Mouse (Mus musculus) heart, embryonic 10.5 days (tissue): ENCODE results near the gene Tmem181a. TPM values are rescaled to one million over a fixed set of nuclear protein-coding genes. Genes with fewer than 3 reads are reported as not detected.
"Not testable (repeated sequence)": the region's sequence is repeated elsewhere in the genome, so short reads cannot be mapped to it uniquely, and the experiment has no call there.

ENCODE experiments used
- DNase-seq: peaks from one replicate; pipeline ENCODE4 v3.0.0-alpha.2; 2017; ENCODE audit warnings: low spot score
- H3K27ac ChIP-seq: fragments of 300-500 bp; sonication (generic); 2 replicates; pipeline ENCODE4 v1.5.1; 2016; ENCODE audit warnings: mild to moderate bottlenecking
- H3K27me3 ChIP-seq: fragments of 300-500 bp; sonication (generic); 2 replicates; pipeline ENCODE4 v1.6.1; 2016; ENCODE audit warnings: mild to moderate bottlenecking; ENCODE audit not compliant: poor library complexity, insufficient read depth, severe bottlenecking
- H3K36me3 ChIP-seq: fragments of 300-500 bp; sonication (generic); 2 replicates; pipeline ENCODE4 v1.6.1; 2016; ENCODE audit warnings: mild to moderate bottlenecking, moderate library complexity
- H3K4me1 ChIP-seq: fragments of 300-500 bp; sonication (generic); 2 replicates; pipeline ENCODE4 v1.6.1; 2016; ENCODE audit warnings: mild to moderate bottlenecking
- H3K4me3 ChIP-seq: fragments of 300-500 bp; sonication (generic); 2 replicates; pipeline ENCODE4 v1.5.1; 2016; ENCODE audit warnings: mild to moderate bottlenecking, moderate library complexity
- H3K9me3 ChIP-seq: fragments of 300-500 bp; sonication (generic); 2 replicates; pipeline ENCODE4 v1.6.1; 2016; ENCODE audit warnings: mild to moderate bottlenecking, moderate library complexity
- WGBS: fragments of 180-500 bp; shearing (Covaris S2); methylation state at CpG from one replicate; pipeline ENCODE4 v1.1.7; 2016; 5-methylcytosine and 5-hydroxymethylcytosine counted together
- polyA plus RNA-seq: library from polyadenylated mRNA; unstranded; fragments of >200 nt; fragmentation: Nextera tagmentation; extraction: Ambion mirVana; gene quantifications from 2 replicates; pipeline ENCODE4 v1.2.1, GENCODE M21; 2016

The Tmem181a gene
- polyA plus RNA-seq, 1 experiment from 2014 or later, result 18.1 TPM

DNA sequence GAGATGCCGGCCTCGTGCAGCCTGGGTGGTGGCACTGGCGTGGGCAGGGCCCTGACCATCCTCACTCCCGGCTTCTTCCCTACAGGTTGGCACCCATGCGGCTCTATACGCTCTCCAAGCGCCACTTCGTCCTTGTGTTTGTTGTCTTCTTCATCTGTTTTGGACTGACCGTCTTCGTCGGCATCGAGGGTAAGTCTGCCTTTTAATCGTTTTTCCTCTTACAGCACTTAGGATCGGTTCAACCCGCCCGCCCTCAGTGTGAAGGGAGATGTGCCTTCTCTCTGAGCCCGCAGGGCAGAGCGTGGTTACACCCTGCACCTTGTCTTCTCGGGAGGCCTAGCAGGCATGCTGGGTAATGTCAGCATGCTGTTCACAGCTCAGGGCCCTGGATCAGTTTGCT lies 23.9 kb downstream of the Tmem181a start:
- 90% methylated on average over 16 of the region's 19 CpGs for WGBS
- H3K27ac ChIP-seq, H3K4me3 ChIP-seq, H3K9me3 ChIP-seq, H3K36me3 ChIP-seq, H3K4me1 ChIP-seq, H3K27me3 ChIP-seq: not testable (repeated sequence)
- peak; percentile 51 for DNase-seq

DNA sequence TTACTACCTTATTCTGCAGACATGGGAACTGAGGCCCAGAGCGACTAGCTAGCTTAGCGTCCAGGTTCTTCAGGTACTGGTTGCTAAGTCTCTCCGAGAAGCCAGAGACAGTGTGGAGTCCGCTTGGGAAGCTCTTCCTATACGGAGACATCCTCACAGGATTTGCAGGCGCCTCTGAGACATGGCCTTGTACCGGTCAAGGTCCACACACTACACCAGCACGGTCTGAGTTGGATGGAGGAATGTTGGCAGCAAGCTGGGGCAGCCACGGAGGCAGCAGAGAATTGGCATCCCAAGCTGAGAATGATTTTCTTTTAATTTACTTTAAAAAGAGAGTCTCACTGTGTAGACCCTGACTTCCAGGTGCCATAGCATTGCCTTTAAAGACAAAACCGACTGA lies 26.5 kb downstream of the Tmem181a start:
- H3K27me3 ChIP-seq, H3K4me1 ChIP-seq, DNase-seq, H3K36me3 ChIP-seq, H3K27ac ChIP-seq, H3K4me3 ChIP-seq, H3K9me3 ChIP-seq: not testable (repeated sequence)
- 95% methylated on average over 8 of the region's 10 CpGs for WGBS

DNA sequence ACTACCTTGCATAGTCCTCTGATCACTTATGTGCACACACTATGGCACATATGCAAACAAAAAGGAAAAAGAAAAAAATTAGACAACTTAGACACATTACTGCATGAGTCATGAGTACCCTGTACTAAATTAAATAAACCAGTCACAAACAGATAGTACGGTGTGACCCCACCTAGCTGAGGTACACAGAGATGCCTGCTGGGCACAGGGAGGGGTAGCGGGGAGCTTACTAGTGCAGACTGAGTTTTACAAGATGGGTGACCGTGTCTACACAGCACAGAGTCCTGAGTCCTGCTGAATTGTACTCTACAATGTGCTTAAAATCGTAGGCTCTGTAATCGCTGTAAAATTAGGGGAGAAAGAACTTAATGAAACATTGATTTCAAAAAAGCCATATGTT lies 29.5 kb downstream of the Tmem181a start:
- not testable (repeated sequence) for DNase-seq, H3K4me3 ChIP-seq

DNA sequence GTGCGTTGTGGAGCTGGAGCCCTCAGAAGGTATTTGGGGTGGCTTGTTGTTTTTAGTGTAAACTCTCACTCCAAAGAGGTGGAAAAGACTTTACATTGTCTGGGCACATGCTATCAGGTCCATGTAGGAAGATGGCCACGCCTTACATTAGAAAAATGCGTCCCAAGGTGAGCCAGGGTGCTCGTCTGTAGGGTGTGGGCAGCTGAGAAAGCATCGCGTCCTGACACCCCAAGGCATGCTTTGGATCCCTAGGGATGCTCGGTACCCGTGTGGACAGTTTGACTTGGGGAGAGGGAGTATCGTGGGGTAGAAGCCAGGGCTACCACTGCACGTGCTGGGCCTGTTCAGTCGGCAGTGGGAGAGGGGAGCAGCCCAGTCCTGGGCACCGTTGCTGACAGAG lies 32.4 kb downstream of the Tmem181a start:
- H3K36me3 ChIP-seq, H3K4me1 ChIP-seq, H3K4me3 ChIP-seq, DNase-seq, H3K27ac ChIP-seq, H3K27me3 ChIP-seq, H3K9me3 ChIP-seq: not testable (repeated sequence)
- 84% methylated on average over 12 of the region's 12 CpGs for WGBS

More for the DNA sequence above, 29.5 kb downstream of the Tmem181a start:
- H3K4me1 ChIP-seq, H3K36me3 ChIP-seq, H3K27ac ChIP-seq, H3K9me3 ChIP-seq, H3K27me3 ChIP-seq: not testable (repeated sequence)
- 94% methylated on average over 5 of the region's 5 CpGs for WGBS

DNA sequence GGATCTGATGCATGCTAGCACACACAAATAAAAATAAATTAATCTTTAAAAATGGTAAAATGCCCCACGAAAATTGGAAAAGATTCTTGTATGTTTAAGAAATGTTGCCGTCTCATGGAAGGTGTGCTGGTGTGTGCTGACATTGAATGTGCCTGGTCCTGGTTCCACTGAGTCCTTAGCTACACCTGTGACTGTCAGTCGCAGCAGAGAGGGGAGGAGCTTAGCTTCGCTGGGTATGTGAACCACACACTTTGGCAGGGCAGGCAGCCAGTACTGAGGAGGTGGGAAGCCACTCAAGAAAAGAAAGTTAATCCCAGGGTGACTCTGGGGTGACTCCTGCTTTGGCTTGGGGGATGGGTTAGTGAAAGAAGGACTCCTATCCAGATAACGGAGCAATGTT lies 37.2 kb downstream of the Tmem181a start:
- not testable (repeated sequence) for H3K4me3 ChIP-seq, H3K27me3 ChIP-seq, H3K9me3 ChIP-seq, H3K36me3 ChIP-seq, H3K27ac ChIP-seq, DNase-seq, H3K4me1 ChIP-seq
- WGBS, result no CpG with 5 or more reads among the region's 5 CpGs

DNA sequence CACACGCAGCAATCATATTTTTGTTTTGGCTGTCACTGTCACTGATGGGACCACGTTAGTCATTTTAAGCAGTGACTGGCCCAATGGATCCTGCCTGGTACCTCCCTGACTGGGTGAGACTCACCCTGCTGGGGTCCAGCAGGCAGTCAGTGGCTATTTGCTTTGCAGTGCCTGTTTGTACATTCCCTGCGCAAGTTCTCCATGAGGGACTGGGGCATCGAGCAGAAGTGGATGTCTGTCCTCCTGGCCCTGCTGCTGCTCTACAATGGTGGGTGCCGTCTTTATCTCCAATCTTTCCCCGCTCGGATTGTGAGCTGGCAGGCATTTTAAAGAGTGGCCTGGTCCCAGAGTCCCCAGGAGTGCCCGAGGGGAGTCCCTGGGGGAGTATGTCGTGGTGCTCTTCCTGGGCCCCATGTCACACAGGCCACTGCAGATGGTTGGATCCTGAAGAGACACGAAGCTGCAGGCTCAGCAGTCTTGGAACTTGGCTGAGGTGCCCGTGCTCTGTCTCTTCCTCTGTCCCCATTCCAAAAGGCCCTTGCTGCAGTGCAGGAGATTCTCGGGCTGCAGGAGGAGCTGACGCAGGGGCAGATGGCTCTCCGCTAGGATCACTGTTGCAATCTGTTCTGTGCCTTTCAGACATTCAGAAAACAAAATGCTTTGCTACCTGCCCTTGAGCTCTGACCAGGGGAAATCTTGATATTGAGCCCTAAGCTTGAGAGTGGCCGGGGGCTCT lies 40.6 kb downstream of the Tmem181a start:
- not testable (repeated sequence) for H3K27me3 ChIP-seq, H3K4me3 ChIP-seq, DNase-seq, H3K27ac ChIP-seq, H3K4me1 ChIP-seq, H3K9me3 ChIP-seq, H3K36me3 ChIP-seq
- 87% methylated on average over 9 of the region's 15 CpGs for WGBS

DNA sequence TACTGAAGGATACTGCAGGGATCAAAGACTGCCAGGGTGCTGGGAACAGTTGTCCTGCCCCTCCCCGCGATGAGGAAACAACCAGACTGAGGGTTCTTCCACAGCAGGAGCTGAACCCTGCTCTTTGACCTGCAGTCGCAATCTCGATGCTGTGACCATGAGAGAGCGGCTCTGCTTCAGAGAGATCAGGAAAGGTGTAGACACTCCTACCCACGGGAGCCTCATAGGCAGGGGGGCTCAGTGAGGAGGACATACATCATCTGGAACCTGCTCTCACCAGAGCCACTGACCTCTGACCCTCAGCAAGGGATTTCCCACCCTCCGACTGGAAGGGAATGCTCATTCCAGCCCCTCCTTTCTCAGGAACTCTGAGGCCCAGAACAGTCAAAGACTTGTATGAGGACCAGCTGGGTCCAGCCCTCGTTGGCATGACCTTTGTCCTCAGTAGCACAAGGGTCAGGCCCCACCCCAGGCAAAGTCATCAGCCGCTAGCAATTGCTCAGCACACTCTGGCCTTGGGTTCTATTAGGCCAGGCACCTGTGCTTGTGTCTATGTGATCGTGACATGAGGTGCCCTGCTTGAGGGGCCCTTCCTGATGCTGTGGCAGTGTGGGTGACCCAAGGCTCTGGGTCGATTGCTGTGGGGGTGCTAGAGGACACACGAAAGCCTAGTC lies 43.7 kb downstream of the Tmem181a start:
- 79% methylated on average over 5 of the region's 12 CpGs for WGBS
- H3K4me1 ChIP-seq, H3K27me3 ChIP-seq, H3K4me3 ChIP-seq, DNase-seq, H3K27ac ChIP-seq, H3K9me3 ChIP-seq, H3K36me3 ChIP-seq: not testable (repeated sequence)

DNA sequence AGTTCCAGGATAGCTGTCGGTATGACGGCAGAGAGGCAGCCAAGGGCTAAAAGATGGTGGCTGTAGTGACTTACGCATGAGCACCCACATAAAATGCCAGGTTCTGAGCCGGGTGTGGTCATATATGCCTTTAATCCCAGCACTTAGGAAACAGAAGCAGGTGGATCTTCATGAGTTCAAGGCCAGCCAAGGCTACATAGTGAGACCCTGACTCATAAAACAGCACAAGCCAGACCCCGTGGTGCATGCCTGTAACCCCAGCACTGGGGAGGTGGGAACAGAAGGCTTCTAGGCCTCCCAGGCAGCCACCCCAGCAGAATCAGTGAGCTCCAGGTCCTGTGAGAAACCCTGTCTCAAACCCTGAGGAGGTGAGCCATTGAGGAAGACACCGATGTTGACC lies 48.2 kb downstream of the Tmem181a start:
- not testable (repeated sequence) for H3K27me3 ChIP-seq, DNase-seq, H3K4me3 ChIP-seq, H3K9me3 ChIP-seq, H3K27ac ChIP-seq, H3K4me1 ChIP-seq, H3K36me3 ChIP-seq
- WGBS, result 87% methylated on average over 5 of the region's 6 CpGs

DNA sequence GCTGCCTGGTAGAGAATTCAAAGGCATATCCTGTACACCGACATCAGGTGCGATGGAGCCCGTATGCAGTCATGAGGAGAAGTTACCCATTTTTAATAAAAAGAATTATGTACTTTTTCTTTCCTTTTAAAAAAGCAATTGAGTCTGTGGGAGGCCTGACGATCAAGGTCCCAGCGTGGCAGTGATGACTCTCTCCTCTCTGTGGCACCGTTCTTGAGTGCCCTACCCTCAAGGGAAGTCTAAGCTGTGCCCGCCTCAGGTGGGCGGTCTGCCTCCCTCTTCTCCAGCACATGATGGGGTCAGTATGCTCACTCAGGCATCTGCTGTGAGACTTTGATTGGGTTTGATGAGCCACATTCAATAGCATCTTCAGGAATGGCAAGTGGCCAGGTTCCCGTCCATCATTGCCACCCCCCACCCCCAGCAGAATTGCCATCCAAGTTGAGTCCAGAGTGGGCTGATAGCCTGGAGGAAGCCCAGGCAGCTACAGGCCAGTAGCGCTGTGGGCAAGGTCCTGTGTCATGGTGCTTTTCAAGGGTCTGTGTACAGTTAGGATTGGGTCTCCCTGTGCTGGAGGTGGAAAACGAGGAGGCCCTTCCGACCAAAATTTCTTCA lies 49.1 kb downstream of the Tmem181a start:
- H3K27me3 ChIP-seq, H3K36me3 ChIP-seq, H3K27ac ChIP-seq, H3K4me3 ChIP-seq, H3K4me1 ChIP-seq, H3K9me3 ChIP-seq, DNase-seq: not testable (repeated sequence)
- WGBS, result 93% methylated on average over 12 of the region's 12 CpGs

DNA sequence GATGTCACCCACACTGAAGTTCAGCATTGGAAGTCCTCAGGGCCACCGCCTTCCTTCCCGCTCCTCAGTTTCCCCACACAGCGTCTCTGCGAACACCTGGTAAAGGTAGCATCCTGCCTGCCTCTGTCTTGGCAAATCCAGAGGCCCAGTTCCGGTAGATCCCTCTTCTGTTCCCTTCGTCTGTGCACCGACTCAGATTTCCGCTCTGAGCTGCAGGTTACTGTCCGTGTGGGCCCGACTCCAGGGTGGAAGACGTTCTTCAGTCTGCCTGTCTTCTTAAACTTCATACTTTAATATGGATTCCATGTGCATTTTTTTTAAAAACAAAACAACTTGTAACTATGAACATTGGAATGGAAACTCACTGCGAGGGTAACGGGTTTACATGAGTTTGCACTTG lies 49.8 kb downstream of the Tmem181a start:
- 89% methylated on average over 11 of the region's 13 CpGs for WGBS
- not testable (repeated sequence) for H3K4me1 ChIP-seq, DNase-seq, H3K4me3 ChIP-seq, H3K36me3 ChIP-seq, H3K27me3 ChIP-seq, H3K9me3 ChIP-seq, H3K27ac ChIP-seq

DNA sequence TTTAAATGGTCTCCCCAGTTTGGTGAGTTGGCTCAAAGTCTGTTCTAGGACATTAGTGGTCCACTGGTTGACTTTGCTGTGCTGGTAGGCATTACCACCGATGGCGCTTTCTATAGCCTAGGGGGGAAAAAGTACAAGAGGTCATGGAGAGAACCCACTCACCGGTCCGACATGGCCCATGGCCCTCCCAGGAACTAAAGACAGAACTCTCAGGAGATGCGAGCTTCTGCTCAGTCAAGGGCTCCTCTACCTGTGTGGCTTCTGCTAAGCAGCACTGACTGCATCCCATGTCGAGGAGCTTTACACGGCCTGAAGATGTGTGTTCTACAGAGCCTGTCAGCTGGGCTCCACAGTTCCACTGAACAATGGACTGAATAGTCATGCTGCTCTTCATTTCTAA lies 55.1 kb downstream of the Tmem181a start:
- not testable (repeated sequence) for H3K9me3 ChIP-seq, H3K4me3 ChIP-seq, H3K27me3 ChIP-seq, H3K27ac ChIP-seq, H3K36me3 ChIP-seq, DNase-seq, H3K4me1 ChIP-seq
- 93% methylated on average over 7 of the region's 7 CpGs for WGBS

DNA sequence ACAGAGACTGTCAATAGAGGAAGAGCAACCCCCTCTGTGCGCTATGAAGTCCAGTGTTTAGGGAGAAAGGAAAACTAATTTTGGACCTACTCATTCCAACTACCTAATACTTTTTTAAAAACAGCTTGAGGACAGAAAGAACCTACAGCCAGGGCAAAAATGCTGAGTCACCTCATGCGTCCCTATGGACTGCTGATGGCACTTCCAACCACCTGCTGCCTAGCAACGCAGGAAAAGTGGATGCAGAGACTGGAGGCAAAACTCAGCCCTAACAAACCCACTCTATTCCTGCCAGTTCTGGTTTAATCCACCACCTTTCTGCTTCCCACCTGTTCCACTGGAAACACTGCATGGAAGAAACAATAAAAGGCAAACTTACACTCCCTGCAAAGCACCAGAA lies 56.1 kb downstream of the Tmem181a start:
- DNase-seq, H3K27me3 ChIP-seq, H3K4me3 ChIP-seq, H3K9me3 ChIP-seq, H3K36me3 ChIP-seq, H3K27ac ChIP-seq, H3K4me1 ChIP-seq: not testable (repeated sequence)
- WGBS, result 67% methylated on average over 3 of the region's 3 CpGs

DNA sequence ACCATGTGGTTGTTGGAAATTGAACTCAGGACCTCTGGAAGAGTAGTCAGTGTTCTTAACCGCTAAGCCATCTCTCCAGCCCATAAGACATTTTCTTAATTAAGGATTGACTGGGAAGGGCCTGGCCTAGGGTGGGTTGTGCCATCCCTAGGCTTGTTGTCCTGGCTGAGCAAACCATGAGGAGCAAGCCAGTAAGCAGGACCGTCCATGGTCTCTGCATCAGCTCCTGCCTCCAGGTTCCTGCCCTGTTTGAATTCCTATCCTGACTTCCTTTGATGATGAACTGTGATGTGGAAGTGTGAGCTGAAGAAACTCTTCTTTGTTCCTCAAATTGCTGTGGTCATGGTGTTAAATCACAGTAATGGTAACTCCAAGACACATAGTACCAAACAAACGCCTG lies 57.8 kb downstream of the Tmem181a start:
- not testable (repeated sequence) for H3K4me3 ChIP-seq, H3K27me3 ChIP-seq, H3K36me3 ChIP-seq, H3K9me3 ChIP-seq, DNase-seq, H3K27ac ChIP-seq, H3K4me1 ChIP-seq
- 76% methylated on average over 2 of the region's 3 CpGs for WGBS
